Mouse (Mus musculus) heart, adult 18-20 months (tissue): ENCODE data around the gene Psg17. TPM values are rescaled to one million over a fixed set of nuclear protein-coding genes. Genes with fewer than 3 reads are reported as not detected.
"Not testable (repeated sequence)": the region's sequence is repeated elsewhere in the genome, so short reads cannot be mapped to it uniquely, and the experiment has no call there.

Source experiments
- DNase-seq, 2 experiments: peaks; one replicate each; pipeline ENCODE4 v3.0.0; 2021 to 2022; ENCODE audit warnings: mixed read lengths in 1 of 2
- long read RNA-seq, 2 experiments: library from polyadenylated mRNA; stranded (forward); transcript quantifications; one replicate each; pipeline ENCODE4 v2.0.0; 2021
- total RNA-seq, 2 experiments: library from RNA; stranded (reverse); gene quantifications; 2 replicates each; pipeline ENCODE4 v1.2.3; 2021

The Psg17 gene
- total RNA-seq: not detected
- long read RNA-seq, experiment 1: 0 reads
- long read RNA-seq, experiment 2: 0 reads

DNA sequence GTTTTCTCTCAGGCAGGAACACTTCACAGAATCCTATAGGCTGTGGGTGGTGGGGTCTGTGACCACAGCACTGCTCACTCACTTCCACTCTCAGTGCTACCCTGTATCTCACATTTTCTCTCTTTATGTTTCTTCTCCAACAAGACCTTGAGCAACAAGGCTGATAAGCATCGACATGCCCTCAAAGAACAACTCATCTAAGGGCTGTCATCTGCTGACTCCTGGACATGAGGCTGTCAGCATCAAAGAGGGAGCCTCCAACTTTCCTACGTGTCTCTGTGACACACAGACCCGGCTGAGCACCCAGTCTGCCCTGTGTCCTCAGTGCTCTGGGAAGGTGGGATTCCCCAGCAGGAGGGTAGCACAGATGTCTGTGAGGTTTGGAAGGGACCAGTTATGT is at the start of gene Psg17:
Gene Psg17 (minus strand): TSS at position 101 of the 400 bp plus-strand sequence.
- no peak for DNase-seq

GRCm38 (mm10) chr7:18871031-18871430 is 49.6 kb upstream of the Psg17 start, which contains the start of gene Pglyrp1:
TSS of gene Pglyrp1 (plus strand) at chr7:18871331.
- not testable (repeated sequence) for DNase-seq

DNA sequence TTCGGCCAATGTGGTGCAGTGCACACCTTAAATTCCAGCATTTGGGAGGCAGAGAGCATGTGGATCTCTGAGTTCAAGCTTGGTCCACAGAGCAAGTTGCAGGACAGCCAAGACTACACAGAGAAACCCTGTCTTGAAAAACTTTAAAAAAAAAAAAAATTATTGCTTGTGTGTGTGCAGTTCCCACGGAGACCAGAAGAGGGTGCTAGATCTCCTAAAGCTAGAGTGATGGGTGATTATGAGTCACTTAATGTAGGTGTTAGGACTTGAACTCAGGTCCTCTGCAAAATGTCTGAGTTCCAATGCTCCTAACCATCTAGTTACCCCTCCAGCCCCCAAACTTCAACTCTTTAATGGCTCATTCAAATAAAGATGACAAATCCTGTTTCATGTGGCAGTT is 47.1 kb upstream of the Psg17 start:
- no peak for DNase-seq

GRCm38 (mm10) chr7:18862801-18863200 is 41.4 kb upstream of the Psg17 start:
- no peak for DNase-seq

DNA sequence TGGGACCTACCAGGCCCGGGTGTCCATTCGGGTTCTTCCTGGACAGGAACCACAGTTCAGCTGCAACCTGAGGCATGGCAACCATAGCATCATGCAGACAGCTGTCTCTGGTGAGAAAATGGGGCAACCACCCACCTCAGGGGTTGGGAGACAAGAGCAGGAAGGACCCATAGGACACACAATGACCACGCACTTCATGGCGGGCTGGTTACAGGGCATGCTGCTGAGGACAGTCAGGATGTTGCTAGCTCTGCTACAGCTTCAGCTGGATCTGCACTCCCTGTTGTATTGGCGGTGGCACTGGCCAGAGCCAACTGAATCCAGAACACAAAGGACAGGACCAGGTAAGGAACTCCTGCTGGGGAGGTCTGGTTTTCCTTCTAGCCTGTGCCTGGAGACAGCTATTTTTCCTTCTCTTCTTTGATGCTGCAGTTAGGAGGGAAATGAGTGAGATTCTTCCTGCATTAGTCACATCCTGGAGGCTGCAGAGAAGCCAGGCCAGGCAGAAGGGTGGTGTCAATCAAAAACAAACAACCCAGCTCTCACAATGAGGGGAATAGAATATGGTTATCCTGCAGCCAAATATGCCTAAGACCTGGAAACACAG is 37.0 kb upstream of the Psg17 start:
- DNase-seq: peak; percentile 50 to 80

GRCm38 (mm10) chr7:18848395-18848794 is 27.0 kb upstream of the Psg17 start:
- no peak for DNase-seq

- DNase-seq: peak; percentile 29 to 33
Measured at GRCm38 (mm10) chr7:18844811-18845210, 23.4 kb upstream of the Psg17 start.

DNA sequence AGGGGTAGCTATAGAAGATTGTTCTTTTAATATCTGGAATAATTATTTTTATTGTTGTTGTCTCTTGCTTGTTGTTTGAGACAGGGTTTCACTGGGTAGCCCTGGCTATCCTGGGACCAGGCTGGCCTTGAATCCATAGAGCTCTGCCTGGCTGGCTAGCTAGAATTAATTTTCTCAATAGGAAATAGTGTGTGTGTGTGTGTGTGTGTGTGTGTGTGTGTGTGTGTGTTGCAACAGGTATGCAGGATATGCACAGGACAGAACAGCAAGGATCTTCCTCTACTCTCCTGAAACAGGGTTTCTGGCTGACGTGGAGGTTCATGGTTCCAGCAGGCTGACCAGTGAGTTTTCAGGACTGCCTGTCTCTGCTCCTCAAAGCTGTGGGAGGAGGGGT is 19.8 kb upstream of the Psg17 start:
- peak in 1 of 2 experiments; percentile 13 for DNase-seq

DNA sequence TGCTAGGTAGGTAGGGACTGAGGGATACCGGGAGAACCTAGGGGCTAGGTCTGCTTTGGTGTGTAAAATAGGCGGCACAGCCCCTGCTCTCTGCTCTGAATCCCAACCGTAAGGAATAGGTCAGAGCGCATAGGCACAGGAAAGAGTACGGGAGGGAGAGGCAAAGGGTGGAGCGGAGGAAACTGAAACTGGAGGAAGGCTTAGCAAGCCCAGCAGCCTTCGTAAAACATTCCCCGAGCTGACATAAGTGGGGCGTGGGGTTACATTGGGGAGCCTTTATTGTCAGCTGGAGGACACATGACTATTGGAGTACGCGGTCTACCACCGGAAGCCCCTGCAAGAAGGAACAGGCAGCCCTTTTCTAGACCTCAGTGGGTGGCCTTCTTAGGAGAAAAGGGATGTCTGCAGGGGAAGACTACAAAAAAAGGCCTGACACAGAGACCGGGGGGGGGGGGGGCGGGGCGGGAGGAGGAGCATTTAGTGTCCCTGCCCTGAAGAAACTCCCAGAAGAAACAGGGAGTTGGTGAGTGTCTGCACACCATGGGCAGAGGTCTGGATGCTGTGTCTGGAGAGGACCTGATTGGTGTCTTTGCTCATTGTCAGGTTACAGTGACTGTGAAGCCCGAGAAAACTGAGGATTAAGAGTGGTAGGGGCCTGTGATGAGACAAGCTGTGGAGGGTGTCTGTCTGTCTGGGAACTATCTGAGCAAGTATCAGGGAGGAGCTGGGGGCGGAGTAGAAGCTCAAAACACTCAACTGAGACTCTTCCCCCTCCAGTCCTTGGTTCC is 19.2 kb upstream of the Psg17 start:
- DNase-seq: peak; percentile 77 to 88

DNA sequence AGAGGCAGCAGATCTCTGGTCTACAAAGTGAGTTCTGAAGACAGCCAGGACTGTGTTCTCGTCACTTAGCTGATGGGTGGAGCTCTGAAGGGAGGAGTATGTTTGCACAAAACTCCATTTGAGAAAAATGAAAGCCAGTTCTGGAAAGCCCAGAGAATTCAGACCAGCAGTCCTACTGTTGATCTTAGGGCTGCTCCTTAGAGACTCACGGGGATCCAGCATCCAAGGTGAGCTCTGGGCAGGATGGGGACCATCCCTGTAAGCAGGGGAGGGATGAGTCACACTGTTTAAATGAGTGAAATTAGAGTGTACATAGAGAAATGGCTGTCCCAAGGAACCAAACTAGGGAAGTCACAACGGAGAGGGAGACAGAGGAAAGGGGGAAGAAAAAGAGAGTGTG is 18.5 kb upstream of the Psg17 start, which contains the start of gene Mill2:
Gene Mill2 (plus strand): TSS at position 102 of the 400 bp plus-strand sequence.
- DNase-seq: peak; percentile 67 to 72

DNA sequence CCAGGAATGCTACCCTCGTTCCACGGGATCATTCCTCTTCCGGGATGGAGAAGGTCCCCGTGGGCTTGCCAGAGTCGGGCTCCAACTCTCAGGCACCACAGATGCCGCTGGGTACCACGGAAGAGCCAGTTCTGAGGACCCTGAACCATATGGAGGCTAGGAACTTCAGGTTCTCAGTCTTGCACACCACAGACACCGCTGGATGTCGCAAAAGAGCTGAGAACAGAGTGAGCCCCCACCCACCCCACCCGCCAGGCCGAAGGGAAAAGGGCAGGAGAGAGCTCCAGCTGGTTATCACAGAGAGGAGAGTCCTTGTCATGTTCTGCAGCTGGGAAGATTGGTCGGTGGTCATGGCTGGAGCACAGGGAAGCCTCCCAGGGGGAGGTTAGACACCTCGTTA is 10.9 kb upstream of the Psg17 start:
- peak; percentile 16 to 50 for DNase-seq

DNA sequence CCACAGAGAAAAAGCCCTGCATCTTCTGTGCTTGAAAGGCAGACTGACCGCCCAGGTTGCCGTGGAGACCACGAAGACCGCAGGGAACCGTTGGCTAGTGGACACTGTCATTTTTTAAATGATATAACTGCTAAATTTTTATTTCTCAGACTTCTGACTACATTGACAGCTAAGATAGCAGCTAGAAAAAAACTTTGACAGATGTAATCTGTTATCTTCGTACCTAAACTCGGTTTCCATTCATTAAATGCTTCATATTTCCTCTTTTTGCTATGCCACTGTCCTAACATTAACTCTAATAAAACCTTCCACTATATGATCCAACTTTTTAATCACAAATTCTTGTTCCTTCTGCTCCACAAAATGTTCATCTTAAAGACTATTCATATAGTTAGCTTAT is 8.1 kb upstream of the Psg17 start:
- no peak for DNase-seq

DNA sequence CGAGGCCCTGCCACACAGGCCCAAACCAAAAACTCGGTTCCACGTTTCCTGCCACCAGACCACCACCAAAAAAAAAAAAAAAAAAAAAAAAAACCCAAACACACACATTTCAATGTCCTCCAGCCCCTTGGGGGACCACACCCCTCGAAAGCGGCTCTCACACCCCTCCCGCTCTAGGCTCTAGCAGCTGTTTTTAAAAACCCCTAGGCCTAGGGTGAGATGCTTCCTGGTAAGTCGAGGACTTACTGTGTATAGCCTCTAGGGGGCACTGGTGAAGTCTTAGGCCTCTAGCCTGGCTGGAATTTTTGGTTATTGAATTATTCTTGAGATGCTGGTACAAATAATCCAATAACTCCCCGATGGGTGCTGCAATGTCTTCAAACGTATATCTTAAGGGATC is 7.2 kb upstream of the Psg17 start:
- DNase-seq: peak; percentile 17 to 27

GRCm38 (mm10) chr7:18827792-18828546 is 6.6 kb upstream of the Psg17 start:
- no peak for DNase-seq

DNA sequence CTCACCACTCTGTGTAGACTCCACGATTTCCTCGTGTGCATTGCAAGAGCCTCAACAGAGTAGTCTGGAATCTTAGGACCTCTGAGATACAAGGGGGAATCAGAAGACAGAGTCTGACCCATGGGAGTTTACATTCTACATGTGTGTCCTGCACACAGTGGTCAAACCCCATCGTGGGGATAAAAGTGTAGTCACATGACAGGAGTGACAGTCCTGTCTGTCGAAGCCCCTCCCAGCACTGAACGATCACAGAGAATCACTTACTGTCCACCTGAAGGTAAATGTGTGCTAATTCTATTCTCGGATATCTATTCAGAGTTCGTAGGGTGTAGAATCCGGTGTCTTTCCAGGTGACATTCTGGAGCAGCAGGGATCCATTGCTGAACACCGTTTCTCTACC is 3.1 kb downstream of the Psg17 start:
- no peak for DNase-seq

DNA sequence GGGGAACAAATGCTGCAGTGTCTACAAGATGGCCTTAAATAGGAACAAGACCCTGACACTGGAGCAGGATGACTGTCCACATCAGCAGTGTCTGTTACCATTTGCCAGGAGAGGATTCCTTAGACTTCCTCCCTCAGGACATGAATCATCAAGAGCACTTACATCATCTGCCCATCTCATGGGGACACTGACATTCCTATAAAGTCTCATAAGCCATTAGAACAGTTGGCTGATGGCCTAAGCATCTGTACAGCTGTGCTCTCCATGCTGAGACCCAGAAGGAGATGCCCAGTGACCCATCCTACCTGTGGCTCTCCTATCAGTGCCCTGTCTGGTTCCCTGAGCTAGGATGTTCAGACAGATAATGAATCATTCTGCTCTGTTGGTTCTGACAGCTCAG is 17.9 kb downstream of the Psg17 start:
- DNase-seq: no peak

GRCm38 (mm10) chr7:18799129-18799528 is 22.3 kb downstream of the Psg17 start:
- no peak for DNase-seq

GRCm38 (mm10) chr7:18798420-18798819 is 23.0 kb downstream of the Psg17 start, which contains the start of gene Psg19:
TSS of gene Psg19 (minus strand) at chr7:18798520.
- DNase-seq: no peak

- peak in 1 of 2 experiments; percentile 8 for DNase-seq
Measured at GRCm38 (mm10) chr7:18790671-18791070, 30.7 kb downstream of the Psg17 start.

GRCm38 (mm10) chr7:18781301-18781700 is 40.1 kb downstream of the Psg17 start:
- not testable (repeated sequence) for DNase-seq

DNA sequence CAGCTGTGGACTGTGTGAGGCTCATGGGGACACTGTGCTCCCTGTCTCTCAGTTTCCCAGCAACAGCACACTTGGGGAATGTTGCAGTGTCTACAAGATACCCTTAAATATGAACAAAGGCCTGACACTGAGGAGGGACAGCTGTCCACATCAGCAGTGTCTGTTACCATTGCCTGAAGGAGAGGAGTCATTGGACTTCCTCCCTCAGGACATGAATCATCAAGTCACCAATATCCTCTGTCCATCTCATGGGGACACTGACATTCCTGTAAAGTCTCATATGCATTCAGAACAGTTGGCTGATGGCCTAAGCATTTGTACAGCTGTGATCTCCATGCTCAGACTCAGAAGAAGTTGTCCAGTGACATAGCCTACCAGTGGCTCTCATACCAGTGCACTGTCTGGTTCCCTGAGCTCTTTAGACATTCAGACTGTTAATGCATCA is 42.0 kb downstream of the Psg17 start:
- DNase-seq: peak in 1 of 2 experiments; percentile 39
